Mouse (Mus musculus) embryonic facial prominence, embryonic 15.5 days (tissue): Measurements from ENCODE around the gene Rbms3. TPM values are rescaled to one million over a fixed set of nuclear protein-coding genes. Genes with fewer than 3 reads are reported as not detected.

Experiments
- ATAC-seq: fragments of 200-750 bp; cut with Nextera tagmentation; 2 replicates; pipeline ENCODE4 v1.8.0; 2017; ENCODE audit warnings: low read depth, moderate TSS enrichment; ENCODE audit not compliant: insufficient number of reproducible peaks, low FRiP score, low TSS enrichment
- H3K27ac ChIP-seq: fragments of 300-500 bp; sonication (generic); replicated peaks from 2 replicates; pipeline ENCODE4 v1.5.1; 2015; ENCODE audit warnings: mild to moderate bottlenecking, inconsistent platforms
- H3K27me3 ChIP-seq: fragments of 300-500 bp; sonication (generic); 2 replicates; pipeline ENCODE4 v1.6.1; 2015; ENCODE audit warnings: inconsistent platforms
- H3K36me3 ChIP-seq: fragments of 300-500 bp; sonication (generic); 2 replicates; pipeline ENCODE4 v1.6.1; 2015; ENCODE audit warnings: mild to moderate bottlenecking, inconsistent platforms
- H3K4me1 ChIP-seq: fragments of 300-500 bp; sonication (generic); 2 replicates; pipeline ENCODE4 v1.6.1; 2015; ENCODE audit warnings: inconsistent platforms
- H3K4me2 ChIP-seq: fragments of 300-500 bp; sonication (generic); replicated peaks from 2 replicates; pipeline ENCODE4 v1.6.1; 2015; ENCODE audit warnings: mild to moderate bottlenecking, inconsistent platforms
- H3K4me3 ChIP-seq: fragments of 300-500 bp; sonication (generic); replicated peaks from 2 replicates; pipeline ENCODE4 v1.5.1; 2015; ENCODE audit warnings: mild to moderate bottlenecking, inconsistent platforms
- H3K9ac ChIP-seq: fragments of 300-500 bp; sonication (generic); 2 replicates; pipeline ENCODE4 v1.6.1; 2015; ENCODE audit warnings: inconsistent platforms
- H3K9me3 ChIP-seq: fragments of 300-500 bp; sonication (generic); replicated peaks from 2 replicates; pipeline ENCODE4 v1.6.1; 2016; ENCODE audit warnings: inconsistent platforms
- WGBS: fragments of 180-500 bp; shearing (Covaris S2); methylation state at CpG from one replicate; pipeline ENCODE4 v1.1.7; 2015; 5-methylcytosine and 5-hydroxymethylcytosine counted together
- polyA plus RNA-seq: library from polyadenylated mRNA; unstranded; fragments of >200 nt; fragmentation: Nextera tagmentation; extraction: Ambion mirVana; gene quantifications from 2 replicates; pipeline ENCODE4 v1.2.1, GENCODE M21; 2015

Rbms3 gene
- polyA plus RNA-seq, 1 experiment from 2014 or later = 84.3 TPM

DNA sequence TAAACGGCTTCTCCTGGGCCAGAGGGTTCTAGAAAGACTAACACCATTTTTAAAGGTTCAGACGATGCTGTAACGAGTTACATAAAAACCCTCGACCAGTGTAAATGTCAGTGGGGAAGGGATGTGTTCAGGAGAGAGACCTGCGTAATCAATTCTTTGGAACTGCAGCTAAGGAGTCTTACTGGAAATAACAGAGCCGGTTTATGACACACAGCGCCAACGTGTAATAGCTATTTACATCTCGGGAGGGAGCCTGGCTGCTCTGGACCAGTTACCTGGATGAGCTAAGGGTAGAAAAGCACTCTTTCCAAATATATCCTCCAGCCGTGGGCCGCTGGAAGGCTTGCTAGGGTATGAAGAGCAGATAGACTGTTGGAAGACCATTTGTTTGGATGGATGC, 598.5 kb downstream of the Rbms3 start:
- no peak for ATAC-seq
- Histone ChIP-seq H3K36me3 (no peaks in the 10 kb centered on the region), H3K4me2 (no peak overlapping the region), H3K27me3 (no peaks in the 10 kb centered on the region), H3K9me3 (no peaks in the 10 kb centered on the region), H3K27ac (peak overlapping the region; percentile 35; the same call in 1 of the 2 replicates), H3K4me1 (0 out of 2 replicates have a peak, but pooled peaks cover 9% of the 10 kb centered on the region), H3K9ac (no peak overlapping the region), H3K4me3 (no peak overlapping the region)
- WGBS = 67% methylated on average over 11 of the region's 11 CpGs

DNA sequence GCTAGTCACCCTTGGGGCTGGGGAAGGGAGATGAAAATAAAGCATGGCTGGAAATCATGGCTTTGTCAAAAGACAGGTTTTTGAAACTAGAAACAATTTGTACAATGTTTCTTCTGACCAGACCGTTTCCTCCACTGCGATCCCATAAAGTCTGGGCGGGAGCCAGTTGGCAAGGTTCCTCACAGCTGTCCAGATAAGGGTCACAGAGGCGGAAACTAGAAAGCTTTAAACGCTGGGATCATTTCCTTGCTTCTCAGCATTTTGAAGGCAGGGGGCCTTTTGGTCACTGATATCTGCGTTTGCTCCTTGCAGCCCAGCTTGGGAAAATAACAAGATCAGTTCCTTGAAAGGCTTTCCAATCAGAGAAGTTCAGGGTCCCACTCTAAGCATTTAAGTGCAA, 598.9 kb downstream of the Rbms3 start:
- Histone ChIP-seq H3K4me3 (no peak overlapping the region), H3K27ac (peak overlapping the region; percentile 35; the same call in 1 of the 2 replicates), H3K4me2 (no peak overlapping the region), H3K4me1 (0 out of 2 replicates have a peak, but pooled peaks cover 9% of the 10 kb centered on the region), H3K9me3 (no peaks in the 10 kb centered on the region), H3K36me3 (no peaks in the 10 kb centered on the region), H3K9ac (no peak overlapping the region), H3K27me3 (no peaks in the 10 kb centered on the region)
- no peak for ATAC-seq
- WGBS = 34% methylated on average over 6 of the region's 6 CpGs

GRCm38 (mm10) chr9:117029953-117030352, 599.8 kb downstream of the Rbms3 start:
- WGBS = 79% methylated on average over 1 of the region's 1 CpGs
- no peak overlapping the region for H3K4me3 ChIP-seq
- H3K27ac ChIP-seq = no peak overlapping the region
- no peaks in the 10 kb centered on the region for H3K9me3 ChIP-seq
- H3K4me1 ChIP-seq = 0 out of 2 replicates have a peak, but pooled peaks cover 9% of the 10 kb centered on the region
- no peak overlapping the region for H3K4me2 ChIP-seq
- no peak for ATAC-seq
- H3K27me3 ChIP-seq = no peaks in the 10 kb centered on the region
- H3K36me3 ChIP-seq = no peaks in the 10 kb centered on the region
- no peak overlapping the region for H3K9ac ChIP-seq

- WGBS = 90% methylated on average over 4 of the region's 4 CpGs
- no peak overlapping the region for H3K4me2 ChIP-seq
- H3K36me3 ChIP-seq = no peaks in the 10 kb centered on the region
- no peak overlapping the region for H3K4me3 ChIP-seq
- ATAC-seq = no peak
- no peak overlapping the region for H3K9ac ChIP-seq
- H3K27me3 ChIP-seq = no peaks in the 10 kb centered on the region
- H3K9me3 ChIP-seq = no peaks in the 10 kb centered on the region
- no peak overlapping the region for H3K27ac ChIP-seq
- H3K4me1 ChIP-seq = 0 out of 2 replicates have a peak, but pooled peaks cover 9% of the 10 kb centered on the region
Observed at GRCm38 (mm10) chr9:117028586-117028985, 601.1 kb downstream of the Rbms3 start.

DNA sequence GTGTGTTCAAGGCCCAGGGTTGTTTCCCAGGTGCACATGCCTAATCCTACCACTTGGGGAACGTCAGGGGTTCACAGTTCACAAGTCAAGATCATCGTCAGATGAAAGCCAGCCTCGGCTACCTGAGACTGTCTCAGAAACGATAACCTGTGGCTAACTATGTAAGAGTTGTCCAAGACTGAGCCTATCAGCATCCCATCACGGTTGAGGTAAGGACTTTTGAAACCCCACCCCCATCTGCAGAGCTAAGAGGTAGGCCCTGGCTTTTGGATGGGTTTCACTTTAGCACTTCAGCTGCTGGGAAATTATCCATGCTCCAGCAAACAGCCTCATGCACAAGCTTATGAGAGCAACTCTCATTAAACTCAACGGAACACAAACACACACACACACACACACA, 607.6 kb downstream of the Rbms3 start:
- no peak for ATAC-seq
- Histone ChIP-seq H3K27ac (no peak overlapping the region), H3K4me3 (no peak overlapping the region), H3K4me1 (peaks cover 14% of the 10 kb centered on the region), H3K9ac (no peak overlapping the region), H3K9me3 (no peaks in the 10 kb centered on the region), H3K36me3 (no peaks in the 10 kb centered on the region), H3K27me3 (no peaks in the 10 kb centered on the region), H3K4me2 (no peak overlapping the region)
- WGBS = 65% methylated on average over 6 of the region's 6 CpGs

DNA sequence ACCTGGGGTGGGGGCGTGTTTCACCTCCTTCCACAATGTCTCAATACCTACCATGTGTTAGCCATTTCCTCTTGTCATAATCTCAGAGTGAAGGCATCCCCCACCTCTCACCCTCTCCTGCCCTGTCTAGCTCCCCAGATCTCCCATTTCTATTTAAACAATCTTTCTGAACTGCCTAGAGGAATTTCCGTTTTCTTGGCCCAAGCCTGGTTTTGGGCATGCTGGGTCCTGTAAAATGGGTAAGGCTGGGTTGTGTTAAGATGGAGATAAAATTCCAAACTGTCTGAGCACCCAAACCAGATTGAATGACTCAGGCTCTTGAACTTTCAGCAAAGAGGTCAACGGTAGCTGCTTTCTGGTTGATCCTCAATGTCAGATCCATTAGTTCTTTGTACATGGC, 608.2 kb downstream of the Rbms3 start:
- Histone ChIP-seq H3K4me3 (no peak overlapping the region), H3K27ac (no peak overlapping the region), H3K4me2 (no peak overlapping the region), H3K27me3 (no peaks in the 10 kb centered on the region), H3K36me3 (no peaks in the 10 kb centered on the region), H3K9ac (no peak overlapping the region), H3K9me3 (no peaks in the 10 kb centered on the region), H3K4me1 (peaks cover 14% of the 10 kb centered on the region)
- 43% methylated on average over 3 of the region's 3 CpGs for WGBS
- ATAC-seq = no peak

DNA sequence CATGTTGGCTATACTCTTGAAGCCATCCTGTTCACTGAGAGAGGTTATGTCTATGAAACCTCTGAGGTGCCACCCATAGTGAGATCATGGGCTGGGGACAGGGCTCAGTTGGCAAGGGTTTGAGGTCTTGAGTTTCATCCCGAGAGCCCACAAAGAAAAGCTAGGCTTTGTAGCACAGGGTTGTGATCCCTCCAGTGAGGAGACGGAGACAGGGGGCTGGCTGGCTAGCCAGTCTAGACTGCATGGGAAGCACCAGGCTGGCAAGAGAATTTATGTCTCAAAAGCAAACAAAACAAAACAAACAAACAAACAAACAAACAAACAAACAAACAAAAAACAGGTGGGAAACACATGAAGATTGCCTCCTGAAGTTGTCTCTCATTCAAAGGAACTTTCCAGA, 609.5 kb downstream of the Rbms3 start:
- Histone ChIP-seq H3K4me3 (no peak overlapping the region), H3K4me1 (peaks cover 14% of the 10 kb centered on the region), H3K27me3 (no peaks in the 10 kb centered on the region), H3K4me2 (no peak overlapping the region), H3K36me3 (no peaks in the 10 kb centered on the region), H3K9me3 (no peaks in the 10 kb centered on the region), H3K9ac (no peak overlapping the region), H3K27ac (no peak overlapping the region)
- WGBS = 87% methylated on average over 2 of the region's 2 CpGs
- ATAC-seq = no peak

GRCm38 (mm10) chr9:117018741-117019163, 611.0 kb downstream of the Rbms3 start:
- Histone ChIP-seq H3K4me1 (peaks cover 20% of the 10 kb centered on the region), H3K9ac (no peak overlapping the region), H3K4me3 (no peak overlapping the region), H3K36me3 (no peaks in the 10 kb centered on the region), H3K4me2 (no peak overlapping the region), H3K27ac (no peak overlapping the region), H3K27me3 (no peaks in the 10 kb centered on the region), H3K9me3 (no peaks in the 10 kb centered on the region)
- 30% methylated on average over 2 of the region's 2 CpGs for WGBS
- no peak for ATAC-seq

DNA sequence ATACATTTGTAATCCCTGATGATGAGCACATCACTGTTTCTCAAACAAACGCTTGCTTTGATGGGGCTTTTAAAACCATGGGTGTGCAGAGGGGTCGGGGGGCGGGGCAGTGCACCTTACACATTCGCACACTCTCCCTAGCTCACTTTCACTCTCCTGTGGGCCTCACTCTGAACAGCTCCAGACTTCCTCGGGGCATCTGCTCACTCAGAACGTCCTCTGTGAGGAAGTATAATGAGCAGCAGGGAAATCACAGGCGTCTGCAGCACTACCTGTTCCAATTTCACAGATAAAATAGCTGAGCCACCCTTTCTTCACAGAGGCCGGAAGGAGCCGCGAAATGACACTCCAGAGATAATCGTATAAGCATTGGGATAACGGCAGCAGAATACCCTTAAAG, 611.4 kb downstream of the Rbms3 start:
- Histone ChIP-seq H3K36me3 (no peaks in the 10 kb centered on the region), H3K9ac (no peak overlapping the region), H3K27ac (no peak overlapping the region), H3K27me3 (no peaks in the 10 kb centered on the region), H3K4me3 (no peak overlapping the region), H3K4me2 (no peak overlapping the region), H3K4me1 (peaks cover 20% of the 10 kb centered on the region), H3K9me3 (no peaks in the 10 kb centered on the region)
- 38% methylated on average over 12 of the region's 12 CpGs for WGBS
- ATAC-seq = no peak

- Histone ChIP-seq H3K27ac (no peak overlapping the region), H3K27me3 (no peaks in the 10 kb centered on the region), H3K4me1 (peaks cover 20% of the 10 kb centered on the region), H3K9me3 (no peaks in the 10 kb centered on the region), H3K4me2 (no peak overlapping the region), H3K36me3 (no peaks in the 10 kb centered on the region), H3K4me3 (no peak overlapping the region), H3K9ac (no peak overlapping the region)
- 82% methylated on average over 9 of the region's 9 CpGs for WGBS
- no peak for ATAC-seq
Observed at GRCm38 (mm10) chr9:117016605-117017319, 613.0 kb downstream of the Rbms3 start.

GRCm38 (mm10) chr9:117013386-117013785, 616.3 kb downstream of the Rbms3 start:
- no peak overlapping the region for H3K4me2 ChIP-seq

DNA sequence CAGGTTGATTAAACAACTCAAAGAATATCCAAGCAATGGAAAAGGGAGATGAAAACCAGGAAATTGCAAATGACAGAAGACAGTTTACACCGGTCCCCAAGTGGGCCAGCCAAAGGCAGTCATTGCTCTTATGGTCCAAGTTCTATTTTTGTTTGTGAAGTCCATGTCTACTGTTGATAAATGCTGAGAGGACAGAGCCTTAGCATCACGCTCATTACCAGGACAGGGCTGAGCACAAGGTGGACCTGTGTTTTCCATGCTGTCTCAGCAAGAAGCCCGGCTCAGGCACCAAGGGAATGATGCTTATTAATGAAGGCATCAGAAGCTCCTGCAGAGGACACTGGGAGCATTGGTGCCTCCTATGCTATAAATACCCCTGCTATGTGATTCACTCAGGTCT, 618.9 kb downstream of the Rbms3 start:
- H3K9me3 ChIP-seq = no peaks in the 10 kb centered on the region
- H3K9ac ChIP-seq = no peak overlapping the region
- H3K4me1 ChIP-seq = 0 out of 2 replicates have a peak, but pooled peaks cover 11% of the 10 kb centered on the region
- WGBS = 94% methylated on average over 3 of the region's 3 CpGs
- H3K36me3 ChIP-seq = no peaks in the 10 kb centered on the region
- no peak for ATAC-seq
- no peak overlapping the region for H3K4me3 ChIP-seq
- no peak overlapping the region for H3K4me2 ChIP-seq
- no peaks in the 10 kb centered on the region for H3K27me3 ChIP-seq
- H3K27ac ChIP-seq = no peak overlapping the region

More at GRCm38 (mm10) chr9:117013386-117013785, 616.3 kb downstream of the Rbms3 start:
- no peak overlapping the region for H3K27ac ChIP-seq
- peaks cover 15% of the 10 kb centered on the region for H3K4me1 ChIP-seq
- H3K27me3 ChIP-seq = no peaks in the 10 kb centered on the region
- no peak overlapping the region for H3K4me3 ChIP-seq
- H3K9ac ChIP-seq = no peak overlapping the region
- 50% methylated on average over 3 of the region's 3 CpGs for WGBS
- H3K9me3 ChIP-seq = no peaks in the 10 kb centered on the region
- ATAC-seq = no peak
- H3K36me3 ChIP-seq = no peaks in the 10 kb centered on the region
